Mouse (Mus musculus) testis, postnatal 10 days (tissue): ENCODE data around the gene Zbtb24.
"Not testable (repeated sequence)": the region's sequence is repeated elsewhere in the genome, so short reads cannot be mapped to it uniquely, and the experiment has no call there.

Experiments
- DNase-seq: peaks from one replicate; pipeline ENCODE4 v3.0.0; 2021; ENCODE audit warnings: low spot score

Zbtb24 gene

DNA sequence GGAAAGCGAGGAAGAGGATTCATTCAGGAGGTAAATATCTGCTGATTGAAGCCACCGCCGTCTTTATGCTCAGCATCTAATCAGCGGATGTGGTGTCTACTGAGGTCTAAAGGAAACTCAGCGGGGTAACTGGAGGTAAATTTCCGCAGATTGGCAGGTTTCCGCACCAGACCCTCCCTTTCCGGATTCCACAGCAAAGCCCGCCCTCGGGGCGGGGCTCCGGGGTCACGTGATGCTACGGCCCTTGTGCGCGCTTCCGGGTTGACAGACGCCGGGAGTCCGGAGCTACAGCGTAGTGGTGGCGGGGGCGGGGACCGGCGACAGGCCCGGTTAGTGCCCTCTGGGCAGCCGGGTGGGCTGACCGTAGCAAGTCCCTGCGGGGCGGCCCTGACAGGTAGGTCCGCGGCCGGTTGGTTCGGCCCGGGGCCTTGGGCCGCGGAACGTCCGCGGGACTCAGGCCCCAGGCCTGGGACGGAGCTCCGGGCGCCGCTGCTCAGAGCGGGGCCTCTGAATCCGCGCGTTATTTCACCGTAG lies at the start of gene Zbtb24:
Zbtb24 (plus strand) TSS at position 247 of the 534 bp plus-strand sequence.
- peak; percentile 99 for DNase-seq

DNA sequence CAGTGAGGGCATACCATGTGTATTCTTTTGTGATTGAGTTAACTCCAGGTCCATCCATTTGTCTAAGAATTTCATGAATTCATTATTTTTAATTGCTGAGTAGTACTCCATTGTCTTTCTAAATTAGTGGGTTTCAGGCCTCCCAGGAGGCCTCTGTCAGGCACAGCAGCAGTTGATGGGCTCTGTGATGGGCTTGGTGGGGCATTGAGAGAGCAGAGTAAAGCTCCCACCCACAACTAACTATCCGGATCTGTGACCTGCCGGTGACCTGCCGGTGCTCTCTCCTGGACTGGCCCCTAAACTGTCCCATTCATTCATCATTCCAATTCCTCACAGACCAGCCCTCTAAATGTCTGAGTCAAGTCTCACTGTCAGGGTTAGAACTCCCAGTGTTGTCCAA lies 49.1 kb upstream of the Zbtb24 start:
- DNase-seq: no peak

DNA sequence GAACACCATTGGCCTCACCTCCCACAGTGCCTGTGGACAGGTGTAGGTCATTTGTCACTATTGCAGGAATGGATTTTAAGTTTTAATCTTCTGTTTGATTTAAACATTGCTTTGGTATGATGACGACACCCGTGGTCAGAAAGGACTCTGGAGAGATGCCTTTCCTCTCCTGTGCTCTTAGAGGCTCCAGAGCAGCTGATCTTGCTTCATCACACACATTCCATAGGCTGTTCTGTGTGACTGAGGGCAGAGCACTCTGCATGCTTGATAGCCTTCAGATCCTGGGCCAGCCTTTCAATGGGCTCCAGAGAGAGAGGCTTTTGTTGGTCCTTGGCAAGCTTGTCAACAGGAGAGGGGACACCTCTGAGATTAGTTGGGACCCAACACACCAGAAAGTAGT lies 46.8 kb upstream of the Zbtb24 start:
- DNase-seq: no peak

DNA sequence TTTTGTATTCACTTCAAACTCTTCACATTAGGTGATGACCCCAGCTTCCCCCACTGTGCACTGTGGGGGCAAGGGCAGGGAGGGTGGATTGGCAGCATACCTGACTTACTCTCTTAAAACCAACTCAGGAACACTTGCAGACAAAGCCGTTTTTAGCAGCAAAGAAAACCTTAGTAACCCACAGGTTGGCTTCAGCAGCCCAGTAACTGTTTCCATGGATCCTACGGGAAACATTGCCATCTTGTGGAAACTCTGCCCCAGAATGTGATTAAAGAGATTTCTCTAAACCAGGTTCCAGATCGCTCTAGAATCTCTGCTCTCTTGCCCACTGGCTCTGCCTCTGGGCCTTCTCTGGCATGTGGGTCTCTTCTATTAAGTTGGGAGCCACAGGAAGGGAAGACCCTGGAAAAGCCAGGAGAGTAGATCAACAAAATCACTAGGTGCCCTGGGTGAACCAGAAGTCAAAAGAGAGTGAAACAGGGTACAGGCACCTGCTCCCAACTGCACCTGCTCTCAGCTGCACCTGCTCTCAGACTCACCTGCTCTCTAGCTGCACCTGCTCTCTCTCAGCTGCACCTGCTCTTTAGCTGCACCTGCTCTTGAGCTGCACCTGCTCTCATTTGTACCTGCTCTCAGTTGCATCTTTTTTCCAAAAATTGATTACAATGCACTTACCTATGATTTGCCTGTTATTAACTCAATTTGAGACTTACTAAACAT lies 46.1 kb upstream of the Zbtb24 start:
- DNase-seq: no peak

DNA sequence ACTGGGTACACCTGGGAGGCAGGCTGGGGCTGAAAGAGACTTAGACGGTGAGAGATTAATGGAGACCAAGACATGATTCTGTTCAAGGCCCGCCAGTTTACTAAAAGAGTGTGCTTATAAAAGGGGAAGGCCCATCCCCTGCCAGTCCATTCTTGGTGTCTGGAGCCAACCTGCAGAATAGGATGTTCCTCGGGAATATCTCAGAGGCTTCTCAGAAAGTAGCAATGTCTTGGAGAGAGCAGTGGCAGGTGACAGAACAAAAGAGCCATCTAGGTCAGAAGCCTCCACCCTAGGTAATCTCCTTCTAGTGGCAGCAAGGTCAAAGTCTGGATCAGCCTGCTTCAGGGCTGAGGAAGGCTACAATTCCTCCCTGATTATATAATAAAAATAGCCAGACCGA lies 40.0 kb upstream of the Zbtb24 start:
- DNase-seq: not testable (repeated sequence)

DNA sequence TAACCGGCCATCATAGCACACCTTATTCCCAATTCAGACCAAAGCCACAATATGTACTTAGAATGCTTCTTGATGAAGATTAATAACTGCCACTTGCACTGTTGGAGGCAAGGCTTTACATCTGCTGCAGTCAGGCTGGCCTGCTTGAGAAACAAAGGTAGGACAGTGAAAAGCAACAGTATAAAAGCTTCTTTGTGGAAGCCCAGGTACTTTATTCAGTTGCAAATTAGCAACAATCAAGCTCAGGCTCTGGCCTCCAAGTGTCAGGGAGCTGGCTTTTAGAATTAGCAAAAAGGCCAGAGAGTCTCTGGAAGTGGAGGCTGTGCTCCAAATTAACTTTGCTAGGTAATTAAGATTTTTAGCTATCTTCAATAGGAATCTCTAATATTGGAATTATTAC lies 39.4 kb upstream of the Zbtb24 start:
- DNase-seq: not testable (repeated sequence)

DNA sequence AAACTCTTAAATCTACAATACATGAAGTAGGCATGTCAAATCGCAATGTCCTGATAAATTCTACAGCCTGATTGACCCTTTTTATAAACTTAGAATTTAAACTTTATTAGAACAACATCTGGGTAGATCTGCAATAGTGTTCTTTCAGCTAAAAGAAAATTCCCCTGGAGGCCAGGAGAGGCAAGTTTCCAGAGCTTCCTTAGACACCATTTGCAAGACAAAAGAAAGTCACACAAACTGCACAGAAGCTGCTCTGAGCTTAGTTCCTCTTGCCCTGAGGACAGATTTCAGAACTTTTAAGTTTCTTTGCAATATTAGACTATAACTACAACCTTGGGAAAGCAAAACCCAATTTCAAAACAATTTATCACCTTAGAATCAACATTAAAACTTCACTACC lies 36.7 kb upstream of the Zbtb24 start:
- DNase-seq: not testable (repeated sequence)

DNA sequence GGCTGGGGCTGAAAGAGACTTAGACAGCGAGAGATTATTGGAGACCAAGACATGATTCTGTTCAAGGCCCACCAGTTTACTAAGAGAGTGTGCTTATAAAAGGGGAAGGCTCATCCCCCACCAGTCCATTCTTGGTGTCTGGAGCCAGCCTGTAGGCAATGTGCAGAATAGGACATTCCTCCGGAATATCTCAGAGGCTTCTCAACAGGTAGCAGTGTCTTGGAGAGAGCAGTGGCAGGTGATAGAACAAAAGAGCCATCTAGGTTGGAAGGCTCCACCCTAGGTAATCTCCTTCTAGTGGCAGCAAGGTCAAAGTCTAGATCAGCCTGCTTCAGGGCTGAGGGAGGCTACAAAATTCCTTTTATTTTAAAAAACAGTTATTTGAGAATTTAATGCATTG lies 34.8 kb upstream of the Zbtb24 start:
- DNase-seq: not testable (repeated sequence)

DNA sequence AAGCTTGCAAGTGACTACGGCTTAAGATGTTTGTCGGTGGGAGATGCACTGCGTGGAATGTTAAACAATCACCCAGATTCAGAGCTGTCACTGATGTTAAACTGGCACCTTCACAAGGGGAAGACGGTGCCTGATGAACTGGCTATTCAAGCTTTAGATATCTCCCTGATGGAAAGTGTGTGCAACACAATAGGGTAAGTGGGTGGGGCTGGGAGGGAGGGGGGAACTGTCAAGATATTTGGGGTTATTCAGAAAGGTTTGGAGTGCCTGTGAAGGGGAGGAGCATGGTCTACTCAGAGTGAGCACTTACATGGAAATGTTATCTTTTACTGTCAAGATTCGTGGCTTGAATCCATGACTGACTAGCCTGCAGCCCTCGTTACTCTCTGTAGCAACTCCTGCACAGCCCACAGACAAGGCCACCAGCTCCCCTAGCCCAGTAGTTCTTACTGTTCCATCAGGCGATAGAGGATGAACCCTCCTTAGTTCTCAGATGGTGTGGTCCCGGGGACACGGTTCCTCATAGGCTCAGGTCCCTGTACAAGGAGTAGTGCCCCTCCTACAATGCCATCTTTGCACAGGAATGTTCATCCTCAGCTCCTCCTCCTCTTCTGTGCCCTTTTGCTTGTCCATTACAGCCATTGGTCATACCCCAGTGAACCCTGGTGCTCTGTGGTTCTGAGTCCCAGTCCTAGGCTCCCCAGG lies 29.5 kb upstream of the Zbtb24 start:
- no peak for DNase-seq

DNA sequence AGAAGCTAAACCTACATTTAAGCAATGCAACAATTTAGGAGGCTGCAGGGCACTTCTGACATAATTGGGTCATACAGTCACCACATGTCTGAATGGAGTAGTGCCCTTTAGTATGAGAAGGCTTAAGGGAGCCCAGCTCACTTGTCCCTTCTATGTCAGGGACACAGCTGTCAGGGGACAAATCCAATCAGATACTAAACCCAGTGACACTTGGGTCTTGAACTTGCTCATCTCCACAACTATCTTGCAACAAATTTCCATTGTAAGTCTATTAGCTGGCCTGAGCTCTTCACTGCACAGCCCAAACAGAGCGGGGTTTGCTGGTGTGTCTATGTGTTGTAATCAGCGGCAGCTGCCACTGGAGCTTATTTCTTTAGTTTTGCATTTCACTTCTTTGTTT lies 26.5 kb upstream of the Zbtb24 start:
- DNase-seq: no peak

DNA sequence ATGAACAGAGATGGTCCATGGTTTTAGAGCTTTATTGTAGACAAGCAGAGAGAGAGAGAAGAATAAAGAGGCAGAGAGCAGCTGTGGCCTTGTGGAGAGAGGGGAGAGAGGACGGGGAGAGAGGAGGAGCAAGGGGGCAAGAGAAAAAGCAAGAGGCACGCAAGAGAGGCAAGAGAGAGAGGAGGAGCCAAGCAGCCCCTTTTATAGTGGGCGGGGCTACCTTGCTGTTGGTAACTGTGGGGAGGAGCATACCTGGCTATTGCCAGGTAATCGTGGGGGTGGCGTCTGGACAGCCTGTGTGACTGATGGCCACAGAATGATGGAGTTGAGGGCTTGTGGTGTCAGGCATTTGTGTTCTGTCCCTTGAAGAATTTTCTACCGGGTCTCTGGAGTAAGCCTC lies 23.8 kb upstream of the Zbtb24 start:
- DNase-seq: no peak

DNA sequence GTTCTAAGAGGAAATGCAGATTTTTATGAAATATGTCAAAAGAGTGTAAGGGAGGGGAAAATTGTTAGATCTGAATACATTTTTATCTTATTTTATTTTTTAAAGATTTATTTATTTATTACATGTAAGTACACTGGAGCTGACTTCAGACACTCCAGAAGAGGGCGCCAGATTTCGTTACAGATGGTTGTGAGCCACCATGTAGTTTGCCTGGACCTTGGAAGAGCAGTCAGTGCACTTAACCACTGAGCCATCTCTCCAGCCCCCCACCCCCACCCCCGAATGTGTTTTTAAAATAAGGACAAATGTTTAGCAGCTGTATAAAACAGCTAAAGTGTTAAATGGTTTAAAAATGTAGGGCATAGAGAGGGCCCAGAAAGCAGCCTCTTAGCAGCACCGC lies 15.6 kb upstream of the Zbtb24 start:
- peak; percentile 55 for DNase-seq

DNA sequence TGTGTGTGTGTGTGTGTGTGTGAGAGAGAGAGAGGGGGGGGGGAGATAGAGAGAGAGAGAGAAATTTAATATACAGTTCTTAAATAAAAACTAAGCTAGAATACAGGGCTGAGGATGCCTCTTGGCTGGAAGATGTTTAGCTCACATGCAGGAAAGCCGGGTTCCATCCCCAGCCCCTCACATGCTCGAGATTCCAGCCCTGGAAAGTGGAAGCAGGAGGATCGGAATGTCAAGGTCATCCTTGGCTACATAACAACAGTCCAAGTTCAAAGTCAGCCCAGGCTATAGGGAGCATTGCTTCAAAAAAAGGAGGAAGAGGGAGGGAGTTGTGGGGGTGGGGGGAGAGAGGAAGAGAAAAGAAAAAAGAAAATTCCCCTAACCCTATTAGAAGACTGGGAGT lies 15.0 kb upstream of the Zbtb24 start:
- DNase-seq: no peak

DNA sequence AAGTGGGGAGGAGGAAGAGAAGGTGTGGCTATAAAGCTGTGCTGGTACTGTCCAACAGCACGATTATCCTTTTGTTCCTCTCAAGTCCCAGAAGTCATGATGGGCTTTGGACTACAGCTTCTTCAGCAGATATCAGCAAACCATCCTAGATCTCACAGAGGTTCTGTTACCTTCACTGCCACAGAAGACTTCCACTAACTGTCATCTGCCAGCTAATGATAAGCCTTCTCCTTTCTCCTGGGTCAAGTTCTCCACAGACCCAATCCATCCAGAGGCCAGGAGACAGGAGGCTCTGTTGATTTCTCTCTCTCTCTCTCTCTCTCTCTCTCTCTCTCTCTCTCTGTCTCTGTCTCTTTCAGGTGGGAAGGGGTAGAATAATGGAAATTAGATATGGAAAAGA lies 2.0 kb upstream of the Zbtb24 start:
- no peak for DNase-seq

DNA sequence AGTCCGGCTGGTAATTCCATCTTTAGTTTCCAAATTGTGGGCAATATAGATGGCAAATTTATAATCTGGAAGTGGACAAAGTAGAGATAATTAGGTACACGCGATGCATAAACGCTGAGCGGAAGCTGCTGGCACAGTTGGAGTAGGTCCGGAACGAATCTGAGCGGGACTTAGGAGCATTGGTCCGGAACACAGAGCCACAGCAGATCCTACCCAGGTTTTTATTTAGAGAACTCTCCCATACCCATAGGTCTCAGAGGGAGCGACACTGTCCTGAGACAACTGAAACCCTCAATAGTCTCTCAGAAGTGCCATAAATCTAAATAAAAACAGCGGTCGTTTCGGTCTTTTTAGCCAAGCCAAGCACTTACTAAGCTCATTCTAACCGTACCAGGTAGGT lies 499 bp upstream of the Zbtb24 start:
- peak; percentile 51 for DNase-seq

DNA sequence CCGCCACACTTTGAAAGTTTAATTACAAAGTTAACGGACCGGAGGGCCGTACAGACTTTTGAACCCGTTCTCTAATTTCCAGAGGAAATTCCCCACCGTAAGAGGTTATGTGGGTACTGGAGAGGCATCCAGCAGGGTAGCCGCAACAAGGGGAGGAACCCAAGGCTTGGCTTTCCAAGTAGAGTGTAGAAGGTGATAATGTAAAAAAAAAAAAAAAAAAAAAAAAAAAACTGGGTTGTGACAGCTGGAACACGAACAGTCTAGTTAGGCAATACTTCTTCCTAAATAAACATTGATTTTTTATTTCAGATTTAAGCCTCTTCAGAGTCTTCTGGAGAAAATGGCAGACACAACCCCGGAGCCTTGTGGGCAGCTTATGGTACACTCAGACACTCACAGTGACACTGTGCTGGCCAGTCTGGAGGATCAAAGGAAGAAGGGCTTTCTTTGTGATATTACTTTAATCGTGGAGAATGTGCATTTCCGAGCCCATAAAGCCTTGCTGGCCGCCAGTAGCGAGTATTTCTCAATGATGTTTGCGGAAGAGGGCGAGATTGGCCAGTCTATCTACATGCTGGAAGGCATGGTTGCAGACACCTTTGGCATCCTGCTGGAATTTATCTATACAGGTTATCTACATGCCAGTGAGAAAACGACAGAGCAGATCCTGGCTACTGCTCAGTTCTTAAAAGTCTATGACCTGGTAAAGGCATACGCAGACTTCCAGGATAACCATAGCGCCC lies 768 bp downstream of the Zbtb24 start:
- DNase-seq: no peak

DNA sequence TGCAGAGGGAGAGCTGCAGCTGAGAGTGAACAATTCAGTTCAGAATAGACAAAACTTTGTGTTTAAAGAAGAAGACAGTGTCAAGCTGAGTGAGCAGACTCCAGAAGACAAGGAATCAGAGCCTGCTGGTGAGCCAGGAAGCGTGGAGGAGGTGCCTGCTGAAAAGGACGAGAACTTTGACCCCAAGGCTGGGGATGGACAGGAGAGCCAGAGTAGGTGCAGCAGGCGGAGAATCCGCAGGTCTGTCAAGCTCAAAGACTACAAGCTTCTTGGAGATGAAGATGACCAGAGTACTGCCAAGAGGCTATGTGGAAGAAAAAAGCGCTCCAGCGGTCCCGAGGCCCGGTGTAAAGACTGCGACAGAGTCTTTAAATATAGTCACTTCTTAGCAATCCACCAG lies 1.5 kb downstream of the Zbtb24 start:
- no peak for DNase-seq

DNA sequence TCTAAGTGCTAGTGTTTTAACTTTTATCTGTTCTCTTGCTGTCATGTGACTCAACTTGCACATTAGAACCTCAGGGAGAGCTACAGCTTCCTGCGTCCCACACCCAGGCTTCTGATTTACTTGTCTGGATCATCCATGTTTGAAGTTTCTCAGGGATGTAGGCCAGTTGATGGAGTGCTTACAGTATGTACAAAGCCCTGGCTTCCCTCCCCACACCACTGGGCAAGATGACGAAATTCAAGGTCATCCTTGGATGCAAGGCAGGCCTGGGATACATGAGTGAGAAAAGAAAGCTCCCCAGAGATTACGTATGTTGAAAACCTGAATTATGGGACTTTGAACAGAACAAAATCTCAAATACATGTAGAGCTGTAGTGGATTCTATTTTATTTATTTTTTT lies 2.6 kb downstream of the Zbtb24 start:
- no peak for DNase-seq

DNA sequence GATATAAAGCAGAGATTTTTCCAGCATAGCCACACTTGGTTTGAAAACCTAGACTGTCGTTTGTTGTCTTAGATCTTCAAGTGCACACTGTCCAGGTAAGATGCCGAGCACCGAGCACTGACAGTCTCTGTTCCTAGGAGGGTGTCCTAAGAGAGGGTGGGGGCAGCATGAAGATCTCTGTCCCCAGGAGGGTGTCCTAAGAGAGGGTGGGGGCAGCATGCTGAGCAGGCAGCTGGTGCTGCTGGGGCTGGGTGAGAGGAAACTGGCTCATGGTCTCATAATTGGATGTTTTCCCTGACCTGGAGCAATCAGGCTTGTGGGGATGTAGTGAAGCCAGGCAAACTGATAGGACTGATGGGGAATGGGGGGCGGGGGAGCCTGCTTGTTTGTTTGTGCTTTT lies 9.8 kb downstream of the Zbtb24 start:
- no peak for DNase-seq

DNA sequence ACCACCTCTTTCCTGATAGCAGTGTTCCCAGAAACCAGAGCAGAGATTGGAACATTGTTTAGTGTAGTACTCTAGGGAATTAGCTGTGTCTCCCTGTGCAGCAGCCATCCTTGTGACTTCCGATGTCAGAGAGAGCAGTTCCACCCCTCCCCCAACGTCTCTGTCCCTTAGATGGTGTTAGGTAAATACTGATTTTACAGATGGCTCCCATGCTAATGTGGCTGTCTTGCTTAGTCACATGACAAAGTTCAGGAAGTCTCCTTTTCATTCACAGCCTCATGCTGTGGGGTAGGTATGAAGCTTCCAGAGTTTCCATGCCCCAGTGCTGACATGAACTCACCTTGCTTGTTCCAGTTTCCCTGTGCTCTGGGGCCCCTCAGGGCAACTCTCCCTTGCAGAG lies 10.3 kb downstream of the Zbtb24 start:
- no peak for DNase-seq

DNA sequence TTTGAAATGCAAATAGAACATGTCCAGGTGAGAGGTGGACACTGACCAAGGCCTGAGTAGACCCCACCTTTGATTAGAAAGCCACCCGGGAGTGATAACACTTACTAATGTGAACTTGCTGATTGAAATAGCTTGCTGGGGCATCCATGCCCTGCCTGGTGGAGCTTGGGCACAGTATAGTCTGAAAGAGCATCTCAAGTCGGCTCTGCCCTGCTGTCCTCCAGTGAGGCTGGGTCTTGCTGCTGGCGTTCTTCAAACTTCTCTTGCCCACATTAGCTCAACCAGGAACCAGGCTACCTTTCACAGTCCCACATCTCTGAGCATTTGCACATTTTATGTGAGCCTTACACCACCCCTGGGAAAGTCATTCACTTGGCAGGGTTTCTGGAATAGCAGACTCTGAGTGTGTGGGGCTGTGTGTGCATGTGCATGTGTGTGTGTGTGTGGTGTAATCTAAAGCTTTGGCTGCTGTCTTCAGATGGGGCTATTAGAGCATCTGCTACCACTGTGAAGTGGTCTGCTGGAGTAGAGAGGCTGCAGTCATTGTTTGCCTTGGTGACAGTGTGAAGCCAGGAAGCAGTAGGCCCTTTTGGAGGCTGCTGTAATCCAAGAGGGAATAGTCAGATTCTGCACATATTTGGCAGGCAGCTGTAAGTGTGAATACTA lies 11.0 kb downstream of the Zbtb24 start:
- DNase-seq: no peak

DNA sequence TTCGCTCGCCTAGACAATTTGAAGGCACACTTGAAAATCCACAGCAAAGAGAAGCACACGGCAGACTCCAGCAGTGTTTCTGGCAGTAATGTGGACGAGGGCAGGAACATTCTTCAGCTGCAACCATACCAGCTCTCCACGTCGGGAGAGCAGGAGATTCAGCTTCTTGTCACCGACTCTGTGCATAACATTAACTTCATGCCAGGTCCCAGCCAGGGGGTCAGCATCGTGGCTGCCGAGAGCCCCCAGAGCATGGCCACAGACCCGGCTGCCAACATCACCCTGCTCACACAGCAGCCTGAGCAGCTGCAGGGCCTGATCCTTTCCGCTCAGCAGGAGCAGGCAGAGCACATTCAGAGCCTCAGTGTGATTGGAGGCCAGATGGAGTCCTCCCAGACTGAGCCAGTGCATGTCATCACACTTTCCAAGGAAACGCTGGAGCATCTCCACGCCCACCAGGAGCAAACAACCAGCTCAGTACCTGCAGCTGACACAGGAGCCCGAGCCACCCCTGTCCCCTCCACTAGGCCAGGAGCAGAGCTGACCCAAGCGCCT lies 14.3 kb downstream of the Zbtb24 start:
- DNase-seq: no peak
